Mouse (Mus musculus): Measurements from ENCODE around the gene Tor4a.

DNA sequence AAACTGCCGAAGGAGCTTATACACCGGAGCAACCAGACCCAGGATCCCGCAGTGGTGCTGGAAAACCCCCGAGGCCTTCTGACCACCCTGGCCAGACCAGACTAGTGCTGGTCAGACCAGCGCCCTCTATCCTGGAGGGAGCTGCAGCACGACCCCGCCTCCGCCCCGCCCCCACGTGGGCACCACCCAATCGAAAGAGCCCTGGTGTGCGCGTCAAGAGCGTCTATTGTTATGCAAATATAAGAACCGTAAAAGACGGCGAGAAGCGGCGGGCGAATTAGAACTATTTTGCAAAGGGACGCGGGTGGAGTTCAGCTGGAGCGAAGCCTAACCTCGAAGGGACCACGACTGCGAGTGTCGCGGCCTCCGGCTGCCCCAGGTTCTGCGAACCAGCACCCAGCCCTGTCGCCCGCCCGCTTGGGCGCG, 16.2 kb downstream of the Tor4a start, which contains the start of gene Nrarp:
- TF ChIP-seq CTCF (IDR thresholded peaks at IDR 0.05), result peak; percentile 73
- TF ChIP-seq EP300 (IDR thresholded peaks at IDR 0.05), result no peak
